Mouse (Mus musculus) midbrain, embryonic 15.5 days (tissue): ENCODE measurements around the gene Cdk13. TPM values are rescaled to one million over a fixed set of nuclear protein-coding genes. Genes with fewer than 3 reads are reported as not detected.

Experiments used
- ATAC-seq: fragments of 200-750 bp; cut with Nextera tagmentation; replicated peaks from 2 replicates; pipeline ENCODE4 v1.8.0; 2017; ENCODE audit warnings: moderate TSS enrichment
- H3K27ac ChIP-seq: fragments of 300-500 bp; sonication (generic); 2 replicates; pipeline ENCODE4 v1.5.1; 2015; ENCODE audit warnings: mild to moderate bottlenecking, inconsistent platforms
- H3K27me3 ChIP-seq: fragments of 300-500 bp; sonication (generic); replicated peaks from 2 replicates; pipeline ENCODE4 v1.6.1; 2015; ENCODE audit warnings: inconsistent platforms
- H3K36me3 ChIP-seq: fragments of 300-500 bp; sonication (generic); replicated peaks from 2 replicates; pipeline ENCODE4 v1.6.1; 2015; ENCODE audit warnings: inconsistent platforms
- H3K4me1 ChIP-seq: fragments of 300-500 bp; sonication (generic); 2 replicates; pipeline ENCODE4 v1.6.1; 2015; ENCODE audit warnings: inconsistent platforms
- H3K4me2 ChIP-seq: fragments of 300-500 bp; sonication (generic); 2 replicates; pipeline ENCODE4 v1.6.1; 2015; ENCODE audit warnings: inconsistent platforms, mild to moderate bottlenecking, moderate library complexity
- H3K4me3 ChIP-seq: fragments of 300-500 bp; sonication (generic); 2 replicates; pipeline ENCODE4 v1.5.1; 2015; ENCODE audit warnings: mild to moderate bottlenecking, inconsistent platforms
- H3K9ac ChIP-seq: fragments of 300-500 bp; sonication (generic); 2 replicates; pipeline ENCODE4 v1.6.1; 2015; ENCODE audit warnings: mild to moderate bottlenecking, inconsistent platforms
- H3K9me3 ChIP-seq: fragments of 300-500 bp; sonication (generic); 2 replicates; pipeline ENCODE4 v1.6.1; 2016; ENCODE audit warnings: inconsistent platforms
- WGBS: fragments of 180-500 bp; shearing (Covaris S2); methylation state at CpG from one replicate; pipeline ENCODE4 v1.1.7; 2015; ENCODE audit warnings: mixed read lengths; 5-methylcytosine and 5-hydroxymethylcytosine counted together
- polyA plus RNA-seq: library from polyadenylated mRNA; unstranded; fragments of >200 nt; fragmentation: Nextera tagmentation; extraction: Ambion mirVana; gene quantifications from 2 replicates; pipeline ENCODE4 v1.2.1, GENCODE M21; 2015

Gene Cdk13
- polyA plus RNA-seq, result 17.7 and 19.4 TPM in 2 replicates

DNA sequence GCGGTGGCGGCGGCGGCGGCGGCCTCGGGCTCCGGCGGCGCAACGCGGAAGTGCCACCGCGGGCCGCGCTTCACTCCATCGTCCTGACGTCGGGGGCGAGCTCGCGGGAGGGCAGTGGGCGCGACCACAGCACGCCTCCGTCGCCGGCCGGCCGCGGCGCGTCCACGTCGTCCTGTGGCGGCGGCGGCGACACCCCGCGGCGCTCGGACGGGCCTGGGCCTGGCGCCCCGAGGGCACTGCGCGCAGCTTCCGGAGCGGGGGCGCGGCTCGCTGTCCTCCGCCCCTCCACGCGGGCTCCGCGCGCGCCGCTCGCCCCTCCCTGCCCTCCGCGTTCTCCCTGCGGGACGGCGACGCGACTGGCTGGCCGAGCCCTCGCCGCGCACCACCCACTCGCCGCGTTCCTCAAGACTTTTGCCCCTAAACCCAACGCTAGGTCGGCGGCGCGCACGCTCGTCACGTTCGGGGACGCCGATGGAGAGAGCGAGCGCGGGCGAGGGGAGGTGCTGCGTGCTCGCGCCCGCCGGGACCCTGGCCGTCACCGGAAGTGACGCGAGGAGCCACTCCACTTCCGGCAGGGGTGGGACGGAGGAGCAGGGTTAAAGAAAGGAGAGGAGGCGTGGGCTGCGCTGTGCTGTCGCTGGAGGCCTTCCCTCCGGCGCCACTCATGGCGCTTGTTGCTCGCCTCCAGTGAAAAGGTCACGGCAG, at the start of gene Cdk13:
Gene Cdk13, minus strand, starts transcription at position 189 of the 705 bp plus-strand sequence.
- peak within 1 kb of the TSS; percentile 97 for H3K27ac ChIP-seq
- under 1% methylated on average over 61 of the region's 110 CpGs for WGBS
- ATAC-seq, result peak; percentile 97

DNA sequence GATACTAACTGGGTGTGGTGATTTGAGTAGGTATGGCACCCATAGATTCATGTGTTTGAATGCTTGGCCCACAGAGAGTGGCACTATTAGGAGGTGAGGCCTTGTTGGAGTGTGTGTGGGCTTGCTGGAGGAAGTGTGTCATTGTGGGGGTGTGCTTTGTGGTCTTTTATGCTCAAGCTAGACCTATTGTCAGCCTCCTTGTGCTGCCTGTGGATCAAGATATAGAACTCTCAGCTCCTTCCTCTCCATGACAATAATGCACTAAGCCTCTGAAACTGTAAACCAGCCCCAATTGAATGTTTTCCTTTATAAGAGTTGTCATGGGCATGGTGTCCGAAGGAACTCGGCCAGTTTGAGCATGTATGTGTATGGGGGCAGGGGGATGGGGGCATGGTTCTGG, 38.4 kb upstream of the Cdk13 start:
- no peak overlapping the region for H3K4me2 ChIP-seq
- WGBS, result 79% methylated on average over 2 of the region's 2 CpGs

More for the DNA sequence above, at the start of gene Cdk13:
- H3K27me3 ChIP-seq, result no peaks in the 10 kb centered on the region
- H3K4me3 ChIP-seq, result peak within 1 kb of the TSS; percentile 78
- no peaks in the 10 kb centered on the region for H3K9me3 ChIP-seq
- no peaks in the 10 kb centered on the region for H3K36me3 ChIP-seq
- peak within 1 kb of the TSS; percentile 98 for H3K4me2 ChIP-seq
- H3K9ac ChIP-seq, result peak within 1 kb of the TSS; percentile 73
- H3K4me1 ChIP-seq, result peaks cover 21% of the 10 kb centered on the region

DNA sequence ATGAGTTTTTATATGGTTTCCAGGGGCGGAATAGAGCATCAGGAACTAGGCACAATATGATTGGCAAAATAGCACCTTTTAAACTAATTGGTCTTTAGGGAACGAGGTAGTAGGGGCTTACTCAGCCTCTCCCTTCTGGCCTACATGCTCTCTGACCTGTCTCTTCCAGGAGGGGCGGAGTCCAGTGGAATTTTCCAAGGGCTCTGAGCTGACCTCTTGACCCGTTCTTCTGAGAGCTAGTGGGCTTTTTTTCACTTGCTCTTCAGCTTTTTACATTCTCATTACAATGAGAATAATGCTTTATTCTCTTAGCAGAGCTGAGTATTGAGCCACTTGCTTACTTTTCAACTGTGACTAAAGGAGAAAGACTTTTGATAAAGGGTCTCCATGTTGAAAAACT, 37.9 kb upstream of the Cdk13 start:
- Histone ChIP-seq H3K36me3 (no peaks in the 10 kb centered on the region), H3K9ac (no peak overlapping the region), H3K4me1 (no peaks in the 10 kb centered on the region), H3K4me2 (no peak overlapping the region), H3K4me3 (no peak overlapping the region), H3K9me3 (no peaks in the 10 kb centered on the region), H3K27me3 (no peaks in the 10 kb centered on the region), H3K27ac (no peak overlapping the region)
- 36% methylated on average over 4 of the region's 4 CpGs for WGBS
- ATAC-seq, result no peak

More for the DNA sequence above, 38.4 kb upstream of the Cdk13 start:
- Histone ChIP-seq H3K4me3 (no peak overlapping the region), H3K27me3 (no peaks in the 10 kb centered on the region), H3K9ac (no peak overlapping the region), H3K27ac (no peak overlapping the region), H3K9me3 (no peaks in the 10 kb centered on the region), H3K4me1 (no peaks in the 10 kb centered on the region), H3K36me3 (no peaks in the 10 kb centered on the region)
- ATAC-seq, result no peak

DNA sequence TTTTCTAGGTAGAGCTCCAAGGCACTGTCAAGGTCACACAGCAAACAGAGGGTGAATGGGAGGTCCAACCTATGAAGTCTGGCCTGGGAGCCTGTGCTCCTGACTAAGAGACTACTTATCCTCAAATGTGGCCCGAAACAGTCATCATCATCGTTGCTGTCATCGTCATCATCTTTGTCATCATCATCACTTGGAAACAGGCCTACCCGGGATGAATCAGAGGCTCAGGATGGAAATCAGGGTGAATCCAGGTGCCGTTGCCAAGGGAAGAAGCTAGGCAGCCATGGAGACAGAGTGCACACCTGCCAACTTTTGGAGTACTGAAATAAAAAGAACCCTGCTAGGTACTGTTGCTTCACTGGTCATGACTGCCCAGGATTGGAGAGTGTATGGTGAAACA, 34.2 kb upstream of the Cdk13 start:
- WGBS, result 93% methylated on average over 5 of the region's 5 CpGs
- Histone ChIP-seq H3K9me3 (no peaks in the 10 kb centered on the region), H3K4me1 (no peaks in the 10 kb centered on the region), H3K36me3 (no peaks in the 10 kb centered on the region), H3K4me3 (no peak overlapping the region), H3K27ac (no peak overlapping the region), H3K9ac (no peak overlapping the region), H3K27me3 (no peaks in the 10 kb centered on the region), H3K4me2 (no peak overlapping the region)
- ATAC-seq, result no peak

DNA sequence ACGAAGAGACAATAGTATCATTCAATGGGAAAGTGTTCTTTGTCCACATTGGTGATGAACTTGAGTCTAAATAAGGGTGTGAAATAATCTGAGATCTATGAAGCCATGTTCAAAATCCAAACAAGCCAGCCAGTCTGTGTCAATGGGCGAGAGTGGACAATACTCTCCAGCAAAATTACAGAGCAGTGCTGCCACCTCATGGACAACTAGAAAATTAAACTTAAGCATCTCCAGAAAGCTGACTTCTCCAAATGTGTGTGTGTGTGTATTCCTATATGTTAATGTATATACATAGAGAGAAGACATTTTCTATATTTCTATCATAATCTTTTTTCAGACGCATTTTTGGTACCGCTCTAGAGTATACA, 33.6 kb upstream of the Cdk13 start:
- no peak overlapping the region for H3K4me3 ChIP-seq
- no peak overlapping the region for H3K4me2 ChIP-seq
- no peaks in the 10 kb centered on the region for H3K9me3 ChIP-seq
- no peak overlapping the region for H3K27ac ChIP-seq
- H3K4me1 ChIP-seq, result no peaks in the 10 kb centered on the region
- WGBS, result 31% methylated on average over 4 of the region's 4 CpGs
- H3K27me3 ChIP-seq, result no peaks in the 10 kb centered on the region
- ATAC-seq, result peak; percentile 73
- no peak overlapping the region for H3K9ac ChIP-seq
- no peaks in the 10 kb centered on the region for H3K36me3 ChIP-seq

DNA sequence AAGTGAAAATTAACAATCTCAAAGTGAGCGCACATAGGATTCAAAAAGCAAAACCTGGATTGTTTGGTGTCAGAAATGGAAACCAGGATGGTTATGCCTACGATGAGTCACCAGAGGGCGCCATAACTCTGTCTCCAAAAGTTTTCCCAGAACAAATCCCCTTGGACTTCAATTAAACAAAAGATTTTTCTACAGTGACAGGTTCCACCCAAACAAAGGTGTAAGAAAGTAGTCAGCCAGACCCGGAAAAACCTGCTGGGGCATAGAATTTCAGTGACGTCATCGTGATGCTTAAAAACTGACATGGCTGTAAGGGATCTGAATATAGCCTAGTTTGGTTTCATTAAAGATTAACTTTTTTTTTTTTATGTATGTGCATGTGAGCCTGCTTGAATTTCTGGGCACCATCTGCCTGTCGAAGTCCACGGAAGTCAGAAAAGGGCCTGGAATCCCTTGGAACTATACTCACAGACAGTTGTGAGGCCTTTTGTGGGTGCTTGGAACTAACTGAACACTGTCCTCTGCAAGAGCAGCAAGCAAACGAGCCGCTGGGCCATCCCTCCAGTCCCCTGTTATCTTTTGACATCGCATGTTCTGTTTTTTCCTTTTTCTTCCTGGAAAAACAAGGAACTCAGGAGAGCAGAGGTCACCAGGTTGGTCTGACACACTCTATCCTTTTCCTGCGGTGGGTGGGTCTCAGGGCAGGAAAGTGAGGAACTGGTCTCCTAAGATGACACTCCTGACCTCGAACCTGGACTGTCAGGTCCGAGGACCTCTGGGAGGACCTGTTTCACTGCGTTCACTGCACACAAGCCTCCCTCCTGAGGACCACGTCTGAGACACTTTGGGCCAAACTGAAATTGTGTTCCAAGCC, 33.0 kb upstream of the Cdk13 start:
- peak; percentile 65 for ATAC-seq
- WGBS, result 44% methylated on average over 16 of the region's 16 CpGs

DNA sequence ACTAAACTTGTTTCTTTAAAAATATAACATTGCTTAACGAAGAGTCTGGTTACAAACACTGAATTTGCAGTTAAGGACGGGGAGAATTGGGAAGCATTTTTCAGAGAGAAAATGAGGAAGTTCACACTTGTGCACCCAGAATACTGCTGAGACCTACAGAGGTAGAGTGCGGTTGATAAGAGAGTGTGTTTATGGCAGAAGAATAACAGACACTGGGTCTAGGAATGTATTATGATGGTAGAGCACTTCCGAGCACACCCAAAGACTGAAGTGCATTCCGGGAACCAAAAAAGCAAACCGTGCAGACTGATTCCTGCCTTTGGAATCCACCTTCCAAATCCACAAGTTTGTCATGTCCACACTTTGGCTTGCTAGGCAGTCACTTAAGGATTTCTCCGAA, 31.9 kb upstream of the Cdk13 start:
- 85% methylated on average over 7 of the region's 7 CpGs for WGBS
- no peak overlapping the region for H3K4me2 ChIP-seq

More for the DNA sequence above, 33.0 kb upstream of the Cdk13 start:
- H3K27ac ChIP-seq, result no peak overlapping the region
- no peaks in the 10 kb centered on the region for H3K9me3 ChIP-seq
- no peaks in the 10 kb centered on the region for H3K36me3 ChIP-seq
- H3K9ac ChIP-seq, result no peak overlapping the region
- no peaks in the 10 kb centered on the region for H3K4me1 ChIP-seq
- no peak overlapping the region for H3K4me3 ChIP-seq
- no peaks in the 10 kb centered on the region for H3K27me3 ChIP-seq
- H3K4me2 ChIP-seq, result no peak overlapping the region; the same call in 1 of the 2 replicates

DNA sequence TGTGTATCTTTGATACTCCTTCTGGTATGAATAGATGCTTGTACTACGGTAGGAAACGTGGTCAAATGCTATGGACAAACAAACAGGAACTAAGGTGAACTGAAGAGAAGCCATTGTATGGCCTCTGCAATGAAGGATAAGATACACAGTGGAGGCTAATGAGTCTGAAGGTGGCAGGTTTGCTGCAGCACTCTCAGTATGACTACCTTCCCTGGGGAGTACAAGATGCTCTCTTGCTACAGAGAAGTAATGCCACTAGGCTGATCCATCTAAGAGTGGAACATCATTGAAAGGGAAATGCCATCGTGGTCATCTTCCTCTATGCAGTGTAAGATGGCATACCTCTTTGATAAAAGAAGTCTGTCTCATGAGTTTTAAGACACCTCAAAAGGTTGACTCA, 28.0 kb upstream of the Cdk13 start:
- H3K4me2 ChIP-seq, result no peak overlapping the region
- no peaks in the 10 kb centered on the region for H3K4me1 ChIP-seq
- no peak overlapping the region for H3K9ac ChIP-seq
- WGBS, result 82% methylated on average over 3 of the region's 3 CpGs
- H3K27ac ChIP-seq, result no peak overlapping the region
- H3K9me3 ChIP-seq, result no peaks in the 10 kb centered on the region
- no peaks in the 10 kb centered on the region for H3K27me3 ChIP-seq
- H3K4me3 ChIP-seq, result no peak overlapping the region
- ATAC-seq, result no peak
- H3K36me3 ChIP-seq, result no peaks in the 10 kb centered on the region

More for the DNA sequence above, 31.9 kb upstream of the Cdk13 start:
- Histone ChIP-seq H3K27ac (no peak overlapping the region), H3K9ac (no peak overlapping the region), H3K4me3 (no peak overlapping the region), H3K27me3 (no peaks in the 10 kb centered on the region), H3K9me3 (no peaks in the 10 kb centered on the region), H3K36me3 (no peaks in the 10 kb centered on the region), H3K4me1 (no peaks in the 10 kb centered on the region)
- no peak for ATAC-seq

DNA sequence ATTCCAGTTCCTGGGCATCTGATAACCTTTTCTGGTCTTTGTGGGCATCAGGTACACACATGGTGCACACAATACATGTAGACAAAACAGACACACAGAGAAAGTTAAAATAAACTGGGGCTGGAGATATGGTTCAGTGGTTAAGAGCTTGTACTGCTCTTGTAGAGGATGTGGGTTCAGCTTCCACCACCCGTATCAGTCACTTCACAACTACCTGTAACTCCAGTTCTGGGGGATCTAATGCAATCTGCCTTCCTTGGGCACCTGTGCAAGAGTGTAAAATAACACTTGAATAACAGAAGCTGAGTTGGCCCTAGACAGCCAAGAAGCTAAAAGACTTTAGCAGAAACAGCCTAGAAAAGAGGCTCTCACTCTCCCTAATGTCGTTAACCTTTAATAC, 12.3 kb upstream of the Cdk13 start:
- H3K4me1 ChIP-seq, result no peaks in the 10 kb centered on the region
- no peak for ATAC-seq
- H3K27me3 ChIP-seq, result no peaks in the 10 kb centered on the region

DNA sequence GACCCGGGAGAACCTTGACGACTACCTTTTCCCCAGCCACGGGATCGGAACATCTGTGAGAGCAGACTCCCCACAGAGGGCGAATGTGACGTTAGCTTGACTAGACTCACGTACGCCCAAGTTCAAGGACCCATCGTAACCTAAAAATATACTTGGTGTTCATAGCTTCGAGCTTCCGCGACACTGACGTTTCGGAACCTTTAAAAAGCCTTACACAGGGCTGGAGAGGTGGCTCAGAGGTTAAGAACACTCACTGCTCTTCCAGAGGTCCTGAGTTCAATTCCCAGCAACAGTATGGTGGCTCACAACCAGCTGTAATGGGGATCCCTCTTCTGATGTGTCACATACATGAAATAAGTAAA, 698 bp upstream of the Cdk13 start:
- H3K36me3 ChIP-seq, result no peaks in the 10 kb centered on the region
- H3K9me3 ChIP-seq, result no peaks in the 10 kb centered on the region
- peak overlapping the region; percentile 54 for H3K4me2 ChIP-seq
- no peaks in the 10 kb centered on the region for H3K27me3 ChIP-seq
- H3K4me3 ChIP-seq, result peak overlapping the region; percentile 78
- under 1% methylated on average over 14 of the region's 14 CpGs for WGBS
- H3K4me1 ChIP-seq, result peaks cover 18% of the 10 kb centered on the region
- H3K9ac ChIP-seq, result peak overlapping the region; percentile 70
- H3K27ac ChIP-seq, result peak overlapping the region; percentile 97
- ATAC-seq, result no peak

More for the DNA sequence above, 12.3 kb upstream of the Cdk13 start:
- Histone ChIP-seq H3K36me3 (no peaks in the 10 kb centered on the region), H3K4me2 (no peak overlapping the region), H3K9ac (no peak overlapping the region), H3K27ac (no peak overlapping the region), H3K9me3 (no peaks in the 10 kb centered on the region), H3K4me3 (no peak overlapping the region)
- WGBS, result 97% methylated on average over 2 of the region's 2 CpGs

DNA sequence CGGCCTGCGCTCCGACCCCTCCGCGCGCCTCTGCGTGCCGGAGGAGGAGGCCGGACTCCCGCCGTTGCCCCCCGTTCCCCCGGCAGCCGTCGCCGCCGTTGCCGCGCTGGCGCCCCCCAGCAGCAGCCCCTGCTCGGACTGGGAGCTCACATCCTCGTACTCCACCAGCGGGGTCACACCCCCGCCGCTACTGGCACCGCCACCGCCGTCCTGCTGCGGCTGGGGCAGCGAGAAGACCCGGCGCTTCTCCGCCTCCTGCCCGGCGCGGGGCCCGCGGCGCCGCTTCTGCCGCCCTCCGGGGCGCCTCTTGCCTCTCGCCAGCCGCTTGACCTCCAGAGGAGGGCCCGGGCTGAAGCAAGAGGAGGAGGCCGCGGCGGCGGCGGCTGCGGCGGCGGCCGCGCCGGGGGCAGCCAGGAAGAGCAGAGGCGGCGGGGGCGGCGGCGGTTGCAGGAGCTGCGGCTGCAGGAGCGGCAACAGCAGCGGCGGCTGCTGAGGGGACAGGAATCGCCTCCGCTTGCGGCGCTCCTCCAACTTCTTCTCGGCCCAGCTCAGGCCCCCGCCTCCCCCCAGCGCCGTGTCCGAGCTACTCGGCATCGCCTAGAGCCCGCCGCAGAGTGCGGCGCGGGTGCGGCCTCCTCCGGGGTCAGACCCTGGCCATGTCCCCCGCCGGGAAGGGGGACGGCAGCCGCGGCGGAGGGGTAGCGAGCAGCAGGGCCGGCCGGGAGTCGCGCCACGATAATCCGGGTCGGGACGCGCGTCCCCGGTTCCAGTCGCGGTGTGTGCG, 647 bp downstream of the Cdk13 start:
- H3K27me3 ChIP-seq, result no peaks in the 10 kb centered on the region
- H3K4me1 ChIP-seq, result peaks cover 25% of the 10 kb centered on the region
- under 1% methylated on average over 84 of the region's 105 CpGs for WGBS
- no peaks in the 10 kb centered on the region for H3K9me3 ChIP-seq
- peak overlapping the region; percentile 78 for H3K4me3 ChIP-seq
- no peaks in the 10 kb centered on the region for H3K36me3 ChIP-seq
- H3K9ac ChIP-seq, result peak overlapping the region; percentile 73
- ATAC-seq, result peak; percentile 33
- peak overlapping the region; percentile 98 for H3K4me2 ChIP-seq
- H3K27ac ChIP-seq, result peak overlapping the region; percentile 97
